8 mouse cellular contexts compared by ENCODE assay signal in genomic region chr19:6996006-6996405, GRCm38 (mm10). TPM values are rescaled to one million over a fixed set of nuclear protein-coding genes. Genes with fewer than 3 reads are reported as not detected.
DNase-seq lines count a peak whose midpoint lies in the region; ATAC-seq and TF ChIP-seq lines count a peak whose summit lies in the region.

Gene Nudt22, minus strand, starts transcription at chr19:6996117.
Gene Trpt1, plus strand, starts transcription at chr19:6996131.

- H3K9ac ChIP-seq in heart, embryonic 14.5 days (ENCODE audit: low read length): peak within 1 kb of the TSS; percentile 88
- peak within 1 kb of the TSS; percentile 79 for H3K9ac ChIP-seq in liver, postnatal 0 days (replicated peaks)
- H3K9ac ChIP-seq in neural tube, embryonic 14.5 days (replicated peaks; ENCODE audit: low read depth, low read length): peak within 1 kb of the TSS; percentile 59

- H3K27ac ChIP-seq in brown adipose tissue, adult 24 weeks (replicated peaks; ENCODE audit: low read depth, low read length): peak within 1 kb of the TSS; percentile 64; the same call in 1 of the 2 replicates
- H3K27ac ChIP-seq in forebrain, embryonic 10.5 days: peak within 1 kb of the TSS; percentile 87
- peak within 1 kb of the TSS; percentile 80 to 87 for H3K27ac ChIP-seq in heart, embryonic 14.5 days (replicated peaks in 1 of 2; ENCODE audit: control insufficient read depth in 1 of 2, insufficient read depth in 1 of 2, low read depth in 2 of 2, low read length in 2 of 2)
- peak within 1 kb of the TSS; percentile 84 for H3K27ac ChIP-seq in liver, postnatal 0 days (ENCODE audit: low read depth)
- peak within 1 kb of the TSS; percentile 40 for H3K27ac ChIP-seq in neural tube, embryonic 14.5 days (ENCODE audit: low read depth, low read length)

- DNase-seq in forebrain, embryonic 10.5 days (ENCODE audit: extremely low spot score, low spot score): peak; percentile 90
- peak; percentile 94 for DNase-seq in kidney, postnatal 14 days
- peak; percentile 89 for DNase-seq in liver, postnatal 0 days
- peak; percentile 85 for DNase-seq in testis, postnatal 10 days (ENCODE audit: low spot score)

- TF ChIP-seq CTCF in liver, postnatal 0 days (IDR thresholded peaks at IDR 0.05; ENCODE audit: low read depth): no peak

- no peaks in the 10 kb centered on the region; the same call in 1 of the 2 replicates for H3K9me3 ChIP-seq in forebrain, embryonic 10.5 days
- no peaks in the 10 kb centered on the region for H3K9me3 ChIP-seq in heart, embryonic 14.5 days (ENCODE audit: control insufficient read depth, low read length)
- H3K9me3 ChIP-seq in liver, postnatal 0 days (ENCODE audit: low read length): no peaks in the 10 kb centered on the region
- H3K9me3 ChIP-seq in neural tube, embryonic 14.5 days (ENCODE audit: control insufficient read depth, low read length): no peaks in the 10 kb centered on the region

- WGBS in forebrain, embryonic 10.5 days: under 1% methylated on average over 24 of the region's 24 CpGs
- under 1% methylated on average over 24 of the region's 24 CpGs for WGBS in heart, embryonic 14.5 days
- under 1% methylated on average over 24 of the region's 24 CpGs for WGBS in liver, postnatal 0 days (ENCODE audit: insufficient replicate concordance)
- WGBS in neural tube, embryonic 14.5 days: under 1% methylated on average over 24 of the region's 24 CpGs

- peak; percentile 47 for ATAC-seq in CD4-positive, CD25-positive, alpha-beta regulatory T cell, adult 4 months
- ATAC-seq in heart, embryonic 14.5 days (ENCODE audit: insufficient number of reproducible peaks, insufficient read depth, low FRiP score, low read depth): peak; percentile 66
- ATAC-seq in liver, postnatal 0 days: peak; percentile 71
- ATAC-seq in neural tube, embryonic 14.5 days (ENCODE audit: low read depth): peak; percentile 70

- peak within 1 kb of the TSS; percentile 87 for H3K4me3 ChIP-seq in brown adipose tissue, adult 24 weeks (ENCODE audit: insufficient read depth, low read depth, low read length)
- peak within 1 kb of the TSS; percentile 69 for H3K4me3 ChIP-seq in forebrain, embryonic 10.5 days
- peak within 1 kb of the TSS; percentile 68 to 70 for H3K4me3 ChIP-seq in heart, embryonic 14.5 days (ENCODE audit: control insufficient read depth in 1 of 2, insufficient read depth in 1 of 2, low read depth in 1 of 2, low read length in 2 of 2)
- H3K4me3 ChIP-seq in liver, postnatal 0 days (ENCODE audit: low read depth, low read length): peak within 1 kb of the TSS; percentile 63
- peak within 1 kb of the TSS; percentile 51 for H3K4me3 ChIP-seq in neural tube, embryonic 14.5 days (ENCODE audit: low read depth, low read length)

- H3K27me3 ChIP-seq in forebrain, embryonic 10.5 days (ENCODE audit: poor library complexity, severe bottlenecking): no peaks in the 10 kb centered on the region
- no peaks in the 10 kb centered on the region for H3K27me3 ChIP-seq in heart, embryonic 14.5 days (ENCODE audit: control insufficient read depth, insufficient read depth, low read length)
- H3K27me3 ChIP-seq in liver, postnatal 0 days (ENCODE audit: insufficient read depth, low read length): no peaks in the 10 kb centered on the region
- no peaks in the 10 kb centered on the region for H3K27me3 ChIP-seq in neural tube, embryonic 14.5 days (ENCODE audit: control insufficient read depth, insufficient read depth, low read length)

- peaks cover 28% of the 10 kb centered on the region for H3K36me3 ChIP-seq in forebrain, embryonic 10.5 days (replicated peaks)
- peaks cover 28% of the 10 kb centered on the region for H3K36me3 ChIP-seq in heart, embryonic 14.5 days (ENCODE audit: control insufficient read depth, insufficient read depth, low read length)
- H3K36me3 ChIP-seq in liver, postnatal 0 days (replicated peaks; ENCODE audit: insufficient read depth, low read length): peaks cover 26% of the 10 kb centered on the region
- no peaks in the 10 kb centered on the region; the same call in 1 of the 2 replicates for H3K36me3 ChIP-seq in neural tube, embryonic 14.5 days (ENCODE audit: control insufficient read depth, insufficient read depth, low read length)

- H3K4me2 ChIP-seq in heart, embryonic 14.5 days (ENCODE audit: low read length): peak within 1 kb of the TSS; percentile 91
- peak within 1 kb of the TSS; percentile 95 for H3K4me2 ChIP-seq in liver, postnatal 0 days (ENCODE audit: low read depth, low read length)
- H3K4me2 ChIP-seq in neural tube, embryonic 14.5 days (ENCODE audit: low read depth, low read length): peak within 1 kb of the TSS; percentile 80

- no peak for TF ChIP-seq EP300 in liver, postnatal 0 days (IDR thresholded peaks at IDR 0.05; ENCODE audit: low read depth)

- H3K4me1 ChIP-seq in brown adipose tissue, adult 24 weeks (ENCODE audit: control insufficient read depth, insufficient read depth, insufficient read length, low read length): peaks cover 13% of the 10 kb centered on the region
- peaks cover 60% of the 10 kb centered on the region for H3K4me1 ChIP-seq in forebrain, embryonic 10.5 days
- H3K4me1 ChIP-seq in heart, embryonic 14.5 days (ENCODE audit: control insufficient read depth in 2 of 2, insufficient read depth in 2 of 2, low read length in 2 of 2): peaks cover 18 to 35% of the 10 kb centered on the region in 2 experiments
- H3K4me1 ChIP-seq in liver, postnatal 0 days (ENCODE audit: insufficient read depth): peaks cover 34% of the 10 kb centered on the region
- H3K4me1 ChIP-seq in neural tube, embryonic 14.5 days (ENCODE audit: control insufficient read depth, insufficient read depth, low read length): peaks cover 27% of the 10 kb centered on the region

RNA-seq across cellular contexts. Expression of gene Nudt22, which starts in this region (rescaled TPM):
- polyA plus RNA-seq in CD4-positive, CD25-positive, alpha-beta regulatory T cell, adult 4 months (2017; shearing (Covaris generic)): 10 to 100 TPM; 34.8 to 39.6 TPM
- polyA plus RNA-seq in brown adipose tissue, adult 24 weeks (2012; ENCODE audit: insufficient read depth, insufficient read length, missing spikeins): 10.9 and 11.7 TPM in 2 replicates
- 18.4 TPM in 2 replicates for polyA plus RNA-seq in forebrain, embryonic 10.5 days (2016; fragmentation: Nextera tagmentation; extraction: Ambion mirVana)
- polyA plus RNA-seq in heart, embryonic 14.5 days (2014; fragmentation: Nextera tagmentation; extraction: Ambion mirVana): 29.7 and 31.8 TPM in 2 replicates
- 11.6 and 14.5 TPM in 2 replicates for polyA plus RNA-seq in liver, postnatal 0 days (2015; fragmentation: Nextera tagmentation; extraction: Ambion mirVana)
- polyA plus RNA-seq in neural tube, embryonic 14.5 days (2014; fragmentation: Nextera tagmentation; extraction: Ambion mirVana): 22.0 and 22.6 TPM in 2 replicates

RNA-seq across cellular contexts. Expression of gene Trpt1, which starts in this region (rescaled TPM):
- 10 to 100 TPM in 1 of 2 experiments, 1 to 10 TPM in 1; 8.1 to 10.9 TPM for polyA plus RNA-seq in CD4-positive, CD25-positive, alpha-beta regulatory T cell, adult 4 months (2017; shearing (Covaris generic))
- 15.0 and 19.3 TPM in 2 replicates for polyA plus RNA-seq in brown adipose tissue, adult 24 weeks (2012; ENCODE audit: insufficient read depth, insufficient read length, missing spikeins)
- polyA plus RNA-seq in forebrain, embryonic 10.5 days (2016; fragmentation: Nextera tagmentation; extraction: Ambion mirVana): 10.0 and 10.4 TPM in 2 replicates
- 20.0 and 22.0 TPM in 2 replicates for polyA plus RNA-seq in heart, embryonic 14.5 days (2014; fragmentation: Nextera tagmentation; extraction: Ambion mirVana)
- polyA plus RNA-seq in liver, postnatal 0 days (2015; fragmentation: Nextera tagmentation; extraction: Ambion mirVana): 2.9 and 4.1 TPM in 2 replicates
- 22.2 and 29.8 TPM in 2 replicates for polyA plus RNA-seq in neural tube, embryonic 14.5 days (2014; fragmentation: Nextera tagmentation; extraction: Ambion mirVana)

Comparison
In these comparisons a context has a peak if more than half of its experiments do, and no peak if none do; other contexts are left out.
1. Peak in every context shown above with its lines: DNase-seq, ATAC-seq, H3K4me3 ChIP-seq and H3K27ac ChIP-seq.